ENCODE assay signal across 8 mouse cellular contexts in the genomic region with DNA sequence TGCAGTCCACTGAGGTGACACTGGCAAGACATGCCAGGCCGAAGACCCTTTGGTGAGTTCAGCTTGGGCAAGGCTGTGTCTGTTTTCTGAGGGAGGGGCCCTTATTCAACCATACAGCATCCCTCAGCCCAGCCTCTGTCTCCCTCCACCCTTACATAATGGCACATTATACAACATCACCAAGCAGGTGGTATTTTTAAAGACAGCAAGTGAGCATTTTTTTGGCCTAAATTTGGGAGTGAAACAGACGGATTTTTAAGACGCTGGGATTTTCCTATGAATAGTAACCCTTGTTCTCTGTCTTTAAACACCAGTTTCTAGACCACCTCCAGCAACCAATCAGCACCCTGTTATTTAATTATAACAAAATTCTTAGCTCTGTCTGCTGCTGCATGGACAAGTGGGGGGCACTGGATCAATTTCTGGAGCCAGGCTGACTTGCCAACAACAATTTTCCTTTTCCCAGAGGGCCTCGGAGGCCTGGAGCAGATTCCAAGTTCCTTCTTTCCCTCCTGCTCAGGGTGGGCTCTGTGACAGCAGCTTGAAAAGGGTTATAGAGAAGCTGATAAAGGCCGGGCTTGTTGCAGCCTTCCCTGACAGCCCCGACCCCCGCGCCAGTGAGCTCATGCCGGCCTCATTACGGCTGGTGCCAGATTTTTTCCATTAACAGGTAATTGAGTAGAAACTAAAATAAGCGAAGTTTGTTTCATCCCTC.
DNase-seq lines count a peak whose midpoint lies in the region; ATAC-seq and TF ChIP-seq lines count a peak whose summit lies in the region.
"Had no signal": no experiment of that assay in that cellular context is flagged by ENCODE, and none has a peak within 500 bp of the region (broad histone marks: within the 10 kb centered on the region; RNA-seq: fewer than 3 reads in every experiment).

No protein-coding gene starts in this region.

- no peaks in the 10 kb centered on the region for H3K27me3 ChIP-seq in limb, embryonic 12.5 days
- H3K27me3 ChIP-seq in stomach, postnatal 0 days (ENCODE audit: control insufficient read depth, insufficient read depth, low read length), result no peaks in the 10 kb centered on the region

- H3K9me3 ChIP-seq in limb, embryonic 12.5 days, result no peaks in the 10 kb centered on the region
- no peaks in the 10 kb centered on the region for H3K9me3 ChIP-seq in stomach, postnatal 0 days (ENCODE audit: control insufficient read depth, low read length)

- H3K4me2 ChIP-seq in limb, embryonic 12.5 days, result peak overlapping the region; percentile 41
- 0 out of 2 replicates have a peak overlapping the region, but pooled peaks have one; percentile 14 for H3K4me2 ChIP-seq in stomach, postnatal 0 days (replicated peaks; ENCODE audit: low read depth)

- no peaks in the 10 kb centered on the region for H3K36me3 ChIP-seq in limb, embryonic 12.5 days
- H3K36me3 ChIP-seq in stomach, postnatal 0 days (ENCODE audit: control insufficient read depth, insufficient read depth, low read length), result no peaks in the 10 kb centered on the region

- H3K27ac ChIP-seq in bone marrow, adult 2 months (ENCODE audit: control insufficient read depth, insufficient read depth, low read depth, low read length, poor library complexity), result peak overlapping the region; percentile 85
- H3K27ac ChIP-seq in cortical plate, adult 2 months (ENCODE audit: insufficient read depth, low read length), result peak overlapping the region; percentile 66
- peak overlapping the region; percentile 89 for H3K27ac ChIP-seq in limb, embryonic 12.5 days
- H3K27ac ChIP-seq in stomach, postnatal 0 days (replicated peaks), result no peak overlapping the region

- DNase-seq in heart, postnatal 10 days, result peak; percentile 31
- DNase-seq in stomach, postnatal 0 days (ENCODE audit: low spot score), result no peak
- no peak for DNase-seq in gastrocnemius, postnatal 36 days

- TF ChIP-seq CTCF in bone marrow, adult 2 months (IDR thresholded peaks at IDR 0.05; ENCODE audit: control insufficient read depth, insufficient read depth, low read length), result no peak
- no peak for TF ChIP-seq CTCF in cortical plate, adult 2 months (IDR thresholded peaks at IDR 0.05; ENCODE audit: extremely low read depth, insufficient read depth, low read length)
- no peak for TF ChIP-seq CTCF in stomach, postnatal 0 days (IDR thresholded peaks at IDR 0.05; ENCODE audit: low read depth)

- no peak for TF ChIP-seq EP300 in stomach, postnatal 0 days (optimal IDR thresholded peaks at IDR 0.05)

- H3K4me1 ChIP-seq in bone marrow, adult 2 months (ENCODE audit: control insufficient read depth, insufficient read depth, low read length), result peaks cover 3% of the 10 kb centered on the region
- peaks cover 6% of the 10 kb centered on the region; the same call in 1 of the 2 replicates for H3K4me1 ChIP-seq in cortical plate, adult 2 months (ENCODE audit: control insufficient read depth, insufficient read depth, low read length)
- peaks cover 20% of the 10 kb centered on the region for H3K4me1 ChIP-seq in limb, embryonic 12.5 days (replicated peaks)
- no peaks in the 10 kb centered on the region for H3K4me1 ChIP-seq in stomach, postnatal 0 days (replicated peaks; ENCODE audit: control insufficient read depth, insufficient read depth)

- ATAC-seq in limb, embryonic 12.5 days (ENCODE audit: insufficient number of reproducible peaks, insufficient read depth, low FRiP score, low TSS enrichment, low read depth), result peak; percentile 87
- no peak for ATAC-seq in stomach, postnatal 0 days (ENCODE audit: low FRiP score, low TSS enrichment)
- no peak for ATAC-seq in megakaryocyte, adult 5-6 weeks (ENCODE audit: poor library complexity, severe bottlenecking)

- WGBS in bone marrow, adult 2 months, result 75% methylated on average over 11 of the region's 11 CpGs
- 18% methylated on average over 11 of the region's 11 CpGs for WGBS in limb, embryonic 12.5 days
- WGBS in stomach, postnatal 0 days, result 49% methylated on average over 11 of the region's 11 CpGs

- no peak overlapping the region for H3K9ac ChIP-seq in limb, embryonic 12.5 days (replicated peaks)
- no peak overlapping the region for H3K9ac ChIP-seq in stomach, postnatal 0 days (ENCODE audit: low read length)

- intact Hi-C loops in heart, postnatal 10 days (cut with DNase I), result no loop called here
- intact Hi-C loops in gastrocnemius, postnatal 36 days (cut with DNase I), result no loop called here

- TF ChIP-seq POLR2A in bone marrow, adult 2 months (IDR thresholded peaks at IDR 0.05; ENCODE audit: borderline replicate concordance, control insufficient read depth, low read depth, low read length), result no peak
- TF ChIP-seq POLR2A in cortical plate, adult 2 months (IDR thresholded peaks at IDR 0.05; ENCODE audit: extremely low read depth, insufficient read depth, low read length), result no peak

- H3K4me3 ChIP-seq in bone marrow, adult 2 months (replicated peaks; ENCODE audit: control insufficient read depth, low read depth, low read length), result no peak overlapping the region
- no peak overlapping the region for H3K4me3 ChIP-seq in cortical plate, adult 2 months (ENCODE audit: insufficient read depth, low read length)
- H3K4me3 ChIP-seq in limb, embryonic 12.5 days (replicated peaks), result no peak overlapping the region
- H3K4me3 ChIP-seq in stomach, postnatal 0 days (ENCODE audit: low read depth, low read length), result no peak overlapping the region
- H3K4me3 ChIP-seq: myocyte had no signal

Comparison
In these comparisons a context has a peak if more than half of its experiments do, and no peak if none do; other contexts are left out.
1. DNase-seq: peak in heart, postnatal 10 days (2 of 2); none in stomach, postnatal 0 days (single experiment) and gastrocnemius, postnatal 36 days (0 of 2).